Mouse (Mus musculus) forebrain, embryonic 15.5 days (tissue): Measurements from ENCODE around the gene Ppm1a. TPM values are rescaled to one million over a fixed set of nuclear protein-coding genes. Genes with fewer than 3 reads are reported as not detected.

Source experiments
- polyA plus RNA-seq: library from polyadenylated mRNA; unstranded; fragments of >200 nt; fragmentation: Nextera tagmentation; extraction: Ambion mirVana; gene quantifications from 2 replicates; pipeline ENCODE4 v1.2.1, GENCODE M21; 2015

Gene Ppm1a
- polyA plus RNA-seq, 1 experiment from 2014 or later = 66.9 TPM

Other genes starting within 250 kb of the Ppm1a start
- gene Pcnx4, start 221.1 kb upstream of the Ppm1a start, polyA plus RNA-seq = 20.8 and 21.6 TPM in 2 replicates
- not detected in 2 replicates for gene Gm4756, start 107.8 kb upstream of the Ppm1a start, polyA plus RNA-seq
- gene Dhrs7, start 92.5 kb upstream of the Ppm1a start, polyA plus RNA-seq = 8.0 and 10.2 TPM in 2 replicates
- gene Six6, start 182.4 kb downstream of the Ppm1a start, polyA plus RNA-seq = 1.1 and 4.3 TPM in 2 replicates
- gene 4930447C04Rik, start 183.3 kb downstream of the Ppm1a start, polyA plus RNA-seq = 2.6 and 3.1 TPM in 2 replicates